ENCODE assay signal across 12 mouse cellular contexts in genomic region chr3:128990183-128990912, GRCm38 (mm10).
DNase-seq lines count a peak whose midpoint lies in the region; ATAC-seq and TF ChIP-seq lines count a peak whose summit lies in the region.
"Had no signal": no experiment of that assay in that cellular context is flagged by ENCODE, and none has a peak within 500 bp of the region (broad histone marks: within the 10 kb centered on the region; RNA-seq: fewer than 3 reads in every experiment).

No protein-coding gene starts in this region.

- no peak overlapping the region for H3K9ac ChIP-seq in kidney, embryonic 16.5 days (replicated peaks; ENCODE audit: low read length)
- H3K9ac ChIP-seq: embryonic facial prominence, embryonic 13.5 days had no signal

- no peaks in the 10 kb centered on the region for H3K27me3 ChIP-seq in kidney, embryonic 16.5 days (ENCODE audit: insufficient read depth, low read length)
- H3K27me3 ChIP-seq: embryonic facial prominence, embryonic 13.5 days had no signal

- WGBS in kidney, embryonic 16.5 days: 51% methylated on average over 17 of the region's 17 CpGs

- peak overlapping the region; percentile 38 for H3K4me2 ChIP-seq in kidney, embryonic 16.5 days (replicated peaks; ENCODE audit: low read depth, low read length)
- H3K4me2 ChIP-seq: embryonic facial prominence, embryonic 13.5 days had no signal

- H3K36me3 ChIP-seq in kidney, embryonic 16.5 days (ENCODE audit: insufficient read depth, low read length): no peaks in the 10 kb centered on the region
- H3K36me3 ChIP-seq: embryonic facial prominence, embryonic 13.5 days had no signal

- peak; percentile 38 for DNase-seq in gastrocnemius, adult 18-20 months (ENCODE audit: low spot score)
- DNase-seq in gastrocnemius, postnatal 10 days: no peak
- DNase-seq in kidney, adult 11 months: no peak
- peak; percentile 3 for DNase-seq in R1 (ENCODE audit: low read depth, low spot score)
- DNase-seq in layer of hippocampus, adult 2 months (ENCODE audit: low spot score in 2 of 2): peak; percentile 7 to 11
- no peak for DNase-seq in frontal cortex, postnatal 25 days (ENCODE audit: low spot score in 2 of 2)
- DNase-seq in B cell, adult 2 months: no peak
- DNase-seq: cerebellum, adult 11-12 months; right cerebral cortex, postnatal 14 days; thymus, postnatal 25 days had no signal

- TF ChIP-seq CTCF in layer of hippocampus, adult 2 months (conservative IDR thresholded peaks at IDR 0.05): no peak

- H3K4me1 ChIP-seq in kidney, embryonic 16.5 days (ENCODE audit: insufficient read depth, low read length): no peaks in the 10 kb centered on the region
- H3K4me1 ChIP-seq: embryonic facial prominence, embryonic 13.5 days had no signal

- peak; percentile 61 for ATAC-seq in kidney, embryonic 16.5 days (ENCODE audit: low FRiP score, low TSS enrichment)

- no peaks in the 10 kb centered on the region for H3K9me3 ChIP-seq in kidney, embryonic 16.5 days (ENCODE audit: low read length)
- H3K9me3 ChIP-seq: embryonic facial prominence, embryonic 13.5 days had no signal

- no peak overlapping the region for H3K27ac ChIP-seq in kidney, embryonic 16.5 days (ENCODE audit: low read length)
- H3K27ac ChIP-seq in layer of hippocampus, adult 2 months: no peak overlapping the region
- H3K27ac ChIP-seq: embryonic facial prominence, embryonic 13.5 days had no signal

- no peak overlapping the region; the same call in 1 of the 2 replicates for H3K4me3 ChIP-seq in kidney, embryonic 16.5 days (ENCODE audit: low read length)
- H3K4me3 ChIP-seq in layer of hippocampus, adult 2 months: peak overlapping the region; percentile 41
- H3K4me3 ChIP-seq: embryonic facial prominence, embryonic 13.5 days had no signal

Comparison
In these comparisons a context has a peak if more than half of its experiments do, and no peak if none do; other contexts are left out.
1. DNase-seq: peak in gastrocnemius, adult 18-20 months (single experiment), R1 (single experiment) and layer of hippocampus, adult 2 months (2 of 2); none in gastrocnemius, postnatal 10 days (single experiment), kidney, adult 11 months (single experiment), frontal cortex, postnatal 25 days (0 of 2) and B cell, adult 2 months (0 of 2).